Mouse (Mus musculus): ENCODE measurements around the gene Rtf1. TPM values are rescaled to one million over a fixed set of nuclear protein-coding genes. Genes with fewer than 3 reads are reported as not detected.

The Rtf1 gene
- polyA plus RNA-seq, 1 experiment, result 32.5 TPM

GRCm38 (mm10) chr2:119745281-119745680 lies 70.4 kb downstream of the Rtf1 start:
- Histone ChIP-seq H3K27ac (ENCODE audit: insufficient read depth, low read length) (no peak overlapping the region), H3K27me3 (ENCODE audit: control insufficient read depth, insufficient read depth, low read length) (peaks cover 14% of the 10 kb centered on the region; the same call in 1 of the 2 replicates), H3K4me1 (ENCODE audit: control insufficient read depth, insufficient read depth, low read length) (no peaks in the 10 kb centered on the region; the same call in 1 of the 2 replicates), H3K4me3 (replicated peaks; ENCODE audit: insufficient read depth, low read depth, low read length) (no peak overlapping the region)
- 37% methylated on average over 1 of the region's 1 CpGs for WGBS
- TF ChIP-seq CTCF (IDR thresholded peaks at IDR 0.05; ENCODE audit: borderline replicate concordance, insufficient read depth, low read depth, low read length), result peak; percentile 46; the same call in 1 of the 2 replicates
- TF ChIP-seq POLR2A (IDR thresholded peaks at IDR 0.05; ENCODE audit: borderline replicate concordance, insufficient read depth, low read length), result no peak
- DNase-seq, result no peak

DNA sequence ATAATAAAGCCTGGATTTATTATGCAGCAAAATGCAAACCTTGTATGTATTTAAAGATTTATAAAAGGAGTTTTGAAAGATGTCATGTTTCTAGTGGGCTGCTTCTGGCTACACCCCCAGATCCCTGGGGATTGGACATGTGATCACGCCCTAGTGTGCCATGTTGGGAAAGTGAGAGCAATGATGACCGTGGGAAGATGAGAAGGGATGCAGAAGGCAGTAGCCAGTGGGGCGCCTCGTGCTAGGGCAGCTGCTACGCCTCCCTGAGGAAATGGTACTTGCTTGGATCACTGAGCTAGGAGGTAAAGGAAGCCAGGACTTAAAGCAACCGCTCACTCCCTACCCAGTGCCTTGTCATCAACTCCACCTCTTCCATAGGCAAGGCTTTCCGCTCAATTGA lies 72.7 kb downstream of the Rtf1 start:
- WGBS, result 75% methylated on average over 7 of the region's 7 CpGs
- no peak for DNase-seq
- Histone ChIP-seq H3K4me1 (ENCODE audit: control insufficient read depth, insufficient read depth, low read length) (no peaks in the 10 kb centered on the region; the same call in 1 of the 2 replicates), H3K27me3 (ENCODE audit: control insufficient read depth, insufficient read depth, low read length) (peaks cover 9% of the 10 kb centered on the region; the same call in 1 of the 2 replicates), H3K4me3 (replicated peaks; ENCODE audit: insufficient read depth, low read depth, low read length) (no peak overlapping the region), H3K27ac (ENCODE audit: insufficient read depth, low read length) (no peak overlapping the region)
- no peak for TF ChIP-seq CTCF (IDR thresholded peaks at IDR 0.05; ENCODE audit: borderline replicate concordance, insufficient read depth, low read depth, low read length)
- no peak for TF ChIP-seq POLR2A (IDR thresholded peaks at IDR 0.05; ENCODE audit: borderline replicate concordance, insufficient read depth, low read length)

DNA sequence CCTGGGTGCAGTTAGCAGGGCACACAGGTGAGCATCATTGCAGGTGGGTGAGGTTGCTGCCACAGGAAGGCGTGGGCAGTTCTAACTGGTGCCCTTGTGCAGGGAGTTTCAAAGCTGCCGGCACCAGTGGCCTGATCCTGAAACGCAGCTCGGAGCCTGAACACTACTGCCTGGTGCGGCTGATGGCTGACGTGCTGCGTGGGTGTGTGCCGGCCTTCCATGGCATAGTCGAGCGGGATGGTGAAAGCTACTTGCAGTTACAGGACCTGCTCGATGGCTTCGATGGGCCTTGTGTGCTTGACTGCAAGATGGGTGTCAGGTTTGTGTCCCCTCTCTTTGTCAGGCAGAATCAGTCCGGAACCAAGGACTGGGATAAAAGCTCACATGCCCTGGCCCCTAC lies 74.4 kb downstream of the Rtf1 start:
- Histone ChIP-seq H3K4me3 (replicated peaks; ENCODE audit: insufficient read depth, low read depth, low read length) (no peak overlapping the region), H3K27me3 (ENCODE audit: control insufficient read depth, insufficient read depth, low read length) (no peaks in the 10 kb centered on the region), H3K4me1 (ENCODE audit: control insufficient read depth, insufficient read depth, low read length) (no peaks in the 10 kb centered on the region), H3K27ac (ENCODE audit: insufficient read depth, low read length) (no peak overlapping the region)
- TF ChIP-seq CTCF (IDR thresholded peaks at IDR 0.05; ENCODE audit: borderline replicate concordance, insufficient read depth, low read depth, low read length) (no peak), POLR2A (IDR thresholded peaks at IDR 0.05; ENCODE audit: borderline replicate concordance, insufficient read depth, low read length) (no peak)
- no peak for DNase-seq
- WGBS, result 77% methylated on average over 13 of the region's 13 CpGs

- H3K27me3 ChIP-seq (ENCODE audit: control insufficient read depth, insufficient read depth, low read length), result no peaks in the 10 kb centered on the region
- DNase-seq, result peak in 1 of 2 experiments; percentile 38
- 4% methylated on average over 31 of the region's 31 CpGs for WGBS
- H3K27ac ChIP-seq (ENCODE audit: insufficient read depth, low read length), result no peak overlapping the region
- no peaks in the 10 kb centered on the region for H3K4me1 ChIP-seq (ENCODE audit: control insufficient read depth, insufficient read depth, low read length)
- TF ChIP-seq CTCF (IDR thresholded peaks at IDR 0.05; ENCODE audit: borderline replicate concordance, insufficient read depth, low read depth, low read length), result no peak
- no peak for TF ChIP-seq POLR2A (IDR thresholded peaks at IDR 0.05; ENCODE audit: borderline replicate concordance, insufficient read depth, low read length)
- H3K4me3 ChIP-seq (replicated peaks; ENCODE audit: insufficient read depth, low read depth, low read length), result peak overlapping the region; percentile 45
Observed at GRCm38 (mm10) chr2:119757601-119758100, 82.8 kb downstream of the Rtf1 start.

DNA sequence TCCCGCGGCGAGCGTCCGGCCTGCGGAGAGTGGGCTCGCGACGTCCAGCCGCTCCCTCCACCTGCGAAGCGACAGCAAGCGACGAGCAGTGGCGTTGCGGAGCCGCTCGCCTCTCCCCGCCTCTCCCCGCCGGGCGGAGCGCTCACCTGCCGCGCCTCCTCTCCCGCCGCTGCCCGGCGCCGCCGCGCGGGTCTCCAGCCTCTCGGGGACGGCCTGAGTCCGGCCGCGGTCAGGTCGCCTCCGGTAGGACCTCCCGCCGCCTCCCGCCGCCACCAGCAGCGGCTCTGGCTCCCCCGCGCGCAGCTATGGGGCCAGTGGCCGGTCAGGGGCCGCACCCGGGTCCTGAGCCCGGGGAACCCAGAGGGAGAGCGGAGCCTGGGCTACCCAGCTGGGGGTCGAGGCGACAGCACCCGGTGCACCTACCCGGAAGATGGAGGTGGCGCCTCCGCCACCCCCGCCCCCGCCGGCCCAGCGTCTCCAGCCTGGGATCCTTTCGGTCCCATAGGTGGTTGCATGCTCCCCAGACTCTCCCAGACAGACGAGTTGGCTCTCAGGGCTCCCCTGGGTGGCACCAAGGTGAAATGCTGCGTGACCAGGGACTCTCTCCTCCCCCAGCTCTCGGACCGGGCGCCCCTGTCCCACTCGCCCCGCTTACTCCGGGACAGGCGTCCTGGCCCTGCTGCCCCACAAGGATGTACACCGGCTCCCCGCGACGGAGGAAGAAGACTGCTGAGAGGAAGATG lies 83.4 kb downstream of the Rtf1 start:
- Histone ChIP-seq H3K4me3 (replicated peaks; ENCODE audit: insufficient read depth, low read depth, low read length) (peak overlapping the region; percentile 45), H3K4me1 (ENCODE audit: control insufficient read depth, insufficient read depth, low read length) (no peaks in the 10 kb centered on the region), H3K27ac (ENCODE audit: insufficient read depth, low read length) (no peak overlapping the region), H3K27me3 (ENCODE audit: control insufficient read depth, insufficient read depth, low read length) (no peaks in the 10 kb centered on the region)
- WGBS, result under 1% methylated on average over 59 of the region's 77 CpGs
- no peak for TF ChIP-seq POLR2A (IDR thresholded peaks at IDR 0.05; ENCODE audit: borderline replicate concordance, insufficient read depth, low read length)
- TF ChIP-seq CTCF (IDR thresholded peaks at IDR 0.05; ENCODE audit: borderline replicate concordance, insufficient read depth, low read depth, low read length), result no peak
- DNase-seq, result peak; percentile 58 to 67

DNA sequence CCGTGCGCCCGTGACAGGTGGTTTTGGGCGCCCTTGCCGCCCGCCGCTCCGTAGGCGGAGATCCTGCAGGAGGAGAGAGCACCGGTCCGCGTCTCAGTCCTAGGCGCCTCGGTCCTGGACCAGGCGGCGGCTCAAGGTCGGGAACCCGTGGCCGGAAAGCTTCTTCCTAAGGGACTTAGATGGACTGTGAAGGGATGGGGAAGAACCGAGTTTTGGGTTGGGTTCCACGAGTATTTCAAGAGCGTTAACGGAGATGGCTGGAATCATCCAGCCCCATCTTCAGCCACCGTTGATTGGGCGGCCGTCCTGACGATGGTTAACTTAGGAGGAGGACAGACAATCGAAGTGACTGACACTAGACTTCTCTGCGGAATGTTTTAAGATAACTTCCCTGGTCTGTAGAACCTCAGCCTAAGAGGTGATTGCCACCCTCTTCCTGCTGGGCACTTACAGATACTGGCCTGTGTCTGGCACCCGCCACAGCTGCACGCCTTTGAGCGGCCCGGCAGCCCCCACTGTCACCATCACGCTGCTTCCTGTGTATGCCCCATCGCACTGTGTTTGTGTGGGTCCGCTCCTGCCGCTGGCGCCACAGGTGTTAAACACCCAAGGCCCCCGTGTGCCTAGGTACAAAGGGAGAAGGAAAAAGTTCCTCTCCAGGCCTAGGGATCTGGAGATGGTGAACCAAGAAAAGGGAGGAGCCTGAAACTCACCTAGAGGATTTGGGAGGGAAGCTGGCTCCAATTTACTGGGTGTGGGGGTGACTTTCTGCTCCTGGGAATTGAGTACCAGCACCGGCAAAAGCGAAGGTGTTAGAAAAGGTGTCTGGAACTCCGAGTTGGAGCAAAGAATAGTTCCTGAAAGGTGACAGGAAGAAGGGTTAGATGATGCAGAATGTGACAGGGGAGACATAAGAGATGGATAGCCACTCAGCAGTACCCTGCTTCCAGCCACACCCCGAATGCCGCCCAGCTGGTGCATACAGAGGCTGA lies 84.3 kb downstream of the Rtf1 start:
- 13% methylated on average over 44 of the region's 44 CpGs for WGBS
- H3K27ac ChIP-seq (ENCODE audit: insufficient read depth, low read length), result no peak overlapping the region
- no peak for DNase-seq

DNA sequence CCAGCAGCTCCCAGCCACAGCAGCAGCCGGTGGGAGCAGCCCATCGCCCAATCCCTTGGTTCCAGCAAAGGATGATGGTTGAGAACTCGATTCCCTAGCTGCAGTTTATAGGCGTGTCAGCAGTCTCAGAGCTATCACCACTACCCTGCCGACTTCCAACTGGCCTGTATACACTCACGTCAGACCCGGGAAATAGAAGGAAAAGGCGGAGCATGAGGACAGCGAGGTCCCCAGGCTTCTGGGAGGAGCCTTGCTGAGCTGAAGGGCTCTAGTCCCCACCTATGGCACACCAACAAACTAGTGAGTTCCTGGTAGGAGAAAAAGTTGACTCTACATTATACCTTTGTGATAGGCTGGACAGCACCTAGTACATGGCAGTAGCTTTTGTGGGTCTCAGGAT lies 85.4 kb downstream of the Rtf1 start, which contains the start of gene Ltk:
Gene Ltk (minus strand): TSS at position 181 of the 400 bp plus-strand sequence.
- Histone ChIP-seq H3K27ac (ENCODE audit: insufficient read depth, low read length) (no peak within 1 kb of the TSS), H3K4me3 (replicated peaks; ENCODE audit: insufficient read depth, low read depth, low read length) (no peak within 1 kb of the TSS), H3K27me3 (ENCODE audit: control insufficient read depth, insufficient read depth, low read length) (no peaks in the 10 kb centered on the region), H3K4me1 (ENCODE audit: control insufficient read depth, insufficient read depth, low read length) (no peaks in the 10 kb centered on the region)
- DNase-seq, result no peak
- 32% methylated on average over 9 of the region's 9 CpGs for WGBS
- TF ChIP-seq CTCF (IDR thresholded peaks at IDR 0.05; ENCODE audit: borderline replicate concordance, insufficient read depth, low read depth, low read length) (no peak), POLR2A (IDR thresholded peaks at IDR 0.05; ENCODE audit: borderline replicate concordance, insufficient read depth, low read length) (no peak)

More for the DNA sequence above, 84.3 kb downstream of the Rtf1 start:
- Histone ChIP-seq H3K27me3 (ENCODE audit: control insufficient read depth, insufficient read depth, low read length) (no peaks in the 10 kb centered on the region), H3K4me3 (replicated peaks; ENCODE audit: insufficient read depth, low read depth, low read length) (peak overlapping the region; percentile 45), H3K4me1 (ENCODE audit: control insufficient read depth, insufficient read depth, low read length) (no peaks in the 10 kb centered on the region)
- TF ChIP-seq POLR2A (IDR thresholded peaks at IDR 0.05; ENCODE audit: borderline replicate concordance, insufficient read depth, low read length) (no peak), CTCF (IDR thresholded peaks at IDR 0.05; ENCODE audit: borderline replicate concordance, insufficient read depth, low read depth, low read length) (no peak)

All from cerebellum, adult 2 months (tissue).